Mouse (Mus musculus) spleen, postnatal 36 days (tissue): ENCODE measurements at regions not wholly inside any gene's neighbourhood (a gene's known extent, or its start where the extent isn't known, plus 50 kb on each side); places are given as distances from the start of the nearest gene placed in this dataset.

ENCODE experiments used
- DNase-seq, 2 experiments: peaks; one replicate each; pipeline ENCODE4 v3.0.0; 2022; ENCODE audit warnings: low spot score in 2 of 2, mixed read lengths in 1 of 2

GRCm38 (mm10) chr7:125262672-125263365 is 181.7 kb upstream of the Kdm8 start:
- DNase-seq = no peak

- no peak for DNase-seq
Observed at GRCm38 (mm10) chr7:125263756-125264155, 180.7 kb upstream of the Kdm8 start.

GRCm38 (mm10) chr7:125270711-125271110 is 173.8 kb upstream of the Kdm8 start:
- DNase-seq = no peak

- no peak for DNase-seq
Observed at GRCm38 (mm10) chr7:125271356-125271755, 173.1 kb upstream of the Kdm8 start.

- no peak for DNase-seq
Observed at GRCm38 (mm10) chr7:125281371-125281770, 163.1 kb upstream of the Kdm8 start.

- DNase-seq = no peak
Observed at GRCm38 (mm10) chr7:125295226-125295625, 149.2 kb upstream of the Kdm8 start.

- DNase-seq = no peak
Observed at GRCm38 (mm10) chr7:125308433-125308832, 136.0 kb upstream of the Kdm8 start.

- DNase-seq = no peak
Observed at GRCm38 (mm10) chr7:125310971-125311370, 133.5 kb upstream of the Kdm8 start.

- DNase-seq = no peak
Observed at GRCm38 (mm10) chr7:125313604-125314003, 130.9 kb upstream of the Kdm8 start.

- no peak for DNase-seq
Observed at GRCm38 (mm10) chr7:125334769-125335168, 109.7 kb upstream of the Kdm8 start.

- DNase-seq = no peak
Observed at GRCm38 (mm10) chr7:125335586-125336165, 108.8 kb upstream of the Kdm8 start.

GRCm38 (mm10) chr7:125336826-125337225 is 107.7 kb upstream of the Kdm8 start:
- DNase-seq = no peak

- DNase-seq = no peak
Observed at GRCm38 (mm10) chr7:125338177-125338751, 106.2 kb upstream of the Kdm8 start.

- no peak for DNase-seq
Observed at GRCm38 (mm10) chr7:125340326-125340905, 104.1 kb upstream of the Kdm8 start.

- DNase-seq = no peak
Observed at GRCm38 (mm10) chr7:125349606-125350005, 94.9 kb upstream of the Kdm8 start.

GRCm38 (mm10) chr7:125354211-125354610 is 90.3 kb upstream of the Kdm8 start:
- no peak for DNase-seq

- no peak for DNase-seq
Observed at GRCm38 (mm10) chr7:125354956-125355355, 89.5 kb upstream of the Kdm8 start.

GRCm38 (mm10) chr7:125358016-125358415 is 86.5 kb upstream of the Kdm8 start:
- DNase-seq = no peak

GRCm38 (mm10) chr7:125383021-125383420 is 61.5 kb upstream of the Kdm8 start:
- no peak for DNase-seq

- DNase-seq = no peak
Observed at GRCm38 (mm10) chr7:125384171-125384570, 60.3 kb upstream of the Kdm8 start.

- no peak for DNase-seq
Observed at GRCm38 (mm10) chr7:125392536-125392935, 51.9 kb upstream of the Kdm8 start.

GRCm38 (mm10) chr7:125393228-125393627 is 51.2 kb upstream of the Kdm8 start:
- no peak for DNase-seq
